Mouse (Mus musculus) limb, embryonic 13.5 days (tissue): ENCODE data around the gene Gm3424. TPM values are rescaled to one million over a fixed set of nuclear protein-coding genes. Genes with fewer than 3 reads are reported as not detected.
"Not testable (repeated sequence)": the region's sequence is repeated elsewhere in the genome, so short reads cannot be mapped to it uniquely, and the experiment has no call there.

ENCODE experiments used
- ATAC-seq: fragments of 200-750 bp; cut with Nextera tagmentation; 2 replicates; pipeline ENCODE4 v1.8.0; 2017; ENCODE audit warnings: low read depth, moderate number of reproducible peaks, moderate TSS enrichment; ENCODE audit not compliant: low FRiP score
- H3K27ac ChIP-seq: fragments of 300-500 bp; sonication (generic); 2 replicates; pipeline ENCODE4 v1.5.1; 2015; ENCODE audit warnings: inconsistent platforms, mild to moderate bottlenecking, moderate library complexity
- H3K27me3 ChIP-seq: fragments of 300-500 bp; sonication (generic); 2 replicates; pipeline ENCODE4 v1.6.1; 2015; ENCODE audit warnings: mild to moderate bottlenecking, inconsistent platforms
- H3K36me3 ChIP-seq: fragments of 300-500 bp; sonication (generic); 2 replicates; pipeline ENCODE4 v1.6.1; 2015; ENCODE audit warnings: inconsistent platforms, mild to moderate bottlenecking, moderate library complexity
- H3K4me1 ChIP-seq: fragments of 300-500 bp; sonication (generic); 2 replicates; pipeline ENCODE4 v1.6.1; 2015; ENCODE audit warnings: inconsistent platforms
- H3K4me2 ChIP-seq: fragments of 300-500 bp; sonication (generic); replicated peaks from 2 replicates; pipeline ENCODE4 v1.6.1; 2015; ENCODE audit warnings: inconsistent platforms, mild to moderate bottlenecking, moderate library complexity
- H3K4me3 ChIP-seq: fragments of 300-500 bp; sonication (generic); 2 replicates; pipeline ENCODE4 v1.5.1; 2015; ENCODE audit warnings: moderate library complexity, mild to moderate bottlenecking, inconsistent platforms
- H3K9ac ChIP-seq: fragments of 300-500 bp; sonication (generic); 2 replicates; pipeline ENCODE4 v1.6.1; 2015; ENCODE audit warnings: mild to moderate bottlenecking, inconsistent platforms
- H3K9me3 ChIP-seq: fragments of 300-500 bp; sonication (generic); 2 replicates; pipeline ENCODE4 v1.6.1; 2016; ENCODE audit warnings: inconsistent platforms
- WGBS: fragments of 180-500 bp; shearing (Covaris S2); methylation state at CpG from one replicate; pipeline ENCODE4 v1.1.7; 2015; 5-methylcytosine and 5-hydroxymethylcytosine counted together
- polyA plus RNA-seq: library from polyadenylated mRNA; unstranded; fragments of >200 nt; fragmentation: Nextera tagmentation; extraction: Ambion mirVana; gene quantifications from 2 replicates; pipeline ENCODE4 v1.2.1, GENCODE M21; 2015

Gene Gm3424
- polyA plus RNA-seq, result not detected in 2 replicates

- not testable (repeated sequence) for H3K4me2 ChIP-seq, H3K9ac ChIP-seq, ATAC-seq, H3K27ac ChIP-seq, H3K36me3 ChIP-seq, H3K27me3 ChIP-seq, H3K4me3 ChIP-seq, H3K9me3 ChIP-seq, H3K4me1 ChIP-seq
- WGBS, result no CpG with 5 or more reads among the region's 3 CpGs
These were observed at the start of gene Gm3424 for GRCm38 (mm10) chr14:5830229-5830628. Gene Gm3424, minus strand, starts transcription at chr14:5830329.

GRCm38 (mm10) chr14:5879791-5880190, 49.7 kb upstream of the Gm3424 start:
- peak overlapping the region; percentile 37 for H3K4me3 ChIP-seq
- H3K27me3 ChIP-seq, result peaks cover 10% of the 10 kb centered on the region
- H3K36me3 ChIP-seq, H3K27ac ChIP-seq, ATAC-seq, H3K9ac ChIP-seq, H3K9me3 ChIP-seq, H3K4me1 ChIP-seq: not testable (repeated sequence)
- H3K4me2 ChIP-seq, result peak overlapping the region; percentile 67
- 0% methylated on average over 22 of the region's 28 CpGs for WGBS

GRCm38 (mm10) chr14:5879136-5879535, 49.0 kb upstream of the Gm3424 start:
- peaks cover 10% of the 10 kb centered on the region for H3K27me3 ChIP-seq
- not testable (repeated sequence) for H3K36me3 ChIP-seq, H3K9me3 ChIP-seq, H3K4me2 ChIP-seq, H3K27ac ChIP-seq, H3K4me3 ChIP-seq, H3K9ac ChIP-seq, H3K4me1 ChIP-seq, ATAC-seq
- 7% methylated on average over 6 of the region's 11 CpGs for WGBS

- WGBS, result 82% methylated on average over 3 of the region's 3 CpGs
- not testable (repeated sequence) for ATAC-seq, H3K4me3 ChIP-seq, H3K9ac ChIP-seq, H3K27me3 ChIP-seq, H3K9me3 ChIP-seq, H3K4me1 ChIP-seq, H3K27ac ChIP-seq, H3K36me3 ChIP-seq, H3K4me2 ChIP-seq
These were observed 25.8 kb upstream of the Gm3424 start for GRCm38 (mm10) chr14:5855911-5856310.

GRCm38 (mm10) chr14:5812699-5813356, 17.3 kb downstream of the Gm3424 start:
- WGBS, result no CpG with 5 or more reads among the region's 47 CpGs
- H3K4me1 ChIP-seq, H3K4me3 ChIP-seq, H3K27ac ChIP-seq, H3K9ac ChIP-seq, H3K27me3 ChIP-seq, H3K4me2 ChIP-seq, ATAC-seq, H3K9me3 ChIP-seq, H3K36me3 ChIP-seq: not testable (repeated sequence)

- WGBS, result no CpG with 5 or more reads among the region's 3 CpGs
- H3K27ac ChIP-seq, H3K4me1 ChIP-seq: not testable (repeated sequence)
These were observed 22.2 kb downstream of the Gm3424 start, which contains the start of gene Gm3383 for GRCm38 (mm10) chr14:5807882-5808281. Gene Gm3383, minus strand, starts transcription at chr14:5807982.

More at GRCm38 (mm10) chr14:5807882-5808281, 22.2 kb downstream of the Gm3424 start, which contains the start of gene Gm3383:
- not testable (repeated sequence) for H3K9ac ChIP-seq, H3K27me3 ChIP-seq, H3K4me2 ChIP-seq, H3K4me3 ChIP-seq, H3K36me3 ChIP-seq, ATAC-seq, H3K9me3 ChIP-seq

Other genes with a start within 250 kb of the Gm3424 start
- not detected in 2 replicates for gene Gm8265, start 197.3 kb downstream of the Gm3424 start, polyA plus RNA-seq
- gene Gm9603, start 142.9 kb downstream of the Gm3424 start, polyA plus RNA-seq, result not detected in 2 replicates
- not detected in 2 replicates for gene Gm3373, start 88.8 kb downstream of the Gm3424 start, polyA plus RNA-seq
- gene Gm3383, start 22.3 kb downstream of the Gm3424 start, polyA plus RNA-seq, result 0.59 and 0.78 TPM in 2 replicates
- 0.11 and 0.13 TPM in 2 replicates for gene Gm8237, start 50.1 kb upstream of the Gm3424 start, polyA plus RNA-seq
- gene Gm3248, start 131.4 kb upstream of the Gm3424 start, polyA plus RNA-seq, result 0.10 and 0.34 TPM in 2 replicates
- gene Gm3453, start 148.8 kb upstream of the Gm3424 start, polyA plus RNA-seq, result not detected in 2 replicates
- not detected in 2 replicates for gene Gm6337, start 227.9 kb upstream of the Gm3424 start, polyA plus RNA-seq